Mouse (Mus musculus): ENCODE measurements around the gene 1700123K08Rik.
"Not testable (repeated sequence)": the region's sequence is repeated elsewhere in the genome, so short reads cannot be mapped to it uniquely, and the experiment has no call there.

1700123K08Rik gene

DNA sequence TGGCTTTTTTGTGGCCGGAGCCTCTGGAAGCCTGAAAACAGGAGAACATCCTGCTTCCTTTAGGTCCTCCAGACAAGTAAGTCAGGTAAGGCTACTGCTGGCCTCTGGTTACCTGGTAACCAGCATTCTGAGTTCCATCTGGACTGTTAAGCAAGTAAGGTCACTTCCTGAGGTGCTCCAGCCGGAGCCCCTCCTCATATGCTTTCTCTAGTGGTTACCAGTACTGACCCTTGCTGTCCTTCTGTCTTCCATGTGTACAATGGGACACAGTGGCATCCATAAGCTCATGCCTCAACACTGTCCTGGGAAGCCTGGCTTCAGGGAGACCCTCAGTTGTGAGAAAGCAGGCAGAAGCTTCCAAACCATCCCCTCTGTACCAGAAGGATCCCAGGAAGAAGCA, at the start of gene 1700123K08Rik:
Gene 1700123K08Rik, minus strand, starts transcription at position 101 of the 400 bp plus-strand sequence.
- not testable (repeated sequence) for DNase-seq (ENCODE audit: low spot score in 2 of 2)

DNA sequence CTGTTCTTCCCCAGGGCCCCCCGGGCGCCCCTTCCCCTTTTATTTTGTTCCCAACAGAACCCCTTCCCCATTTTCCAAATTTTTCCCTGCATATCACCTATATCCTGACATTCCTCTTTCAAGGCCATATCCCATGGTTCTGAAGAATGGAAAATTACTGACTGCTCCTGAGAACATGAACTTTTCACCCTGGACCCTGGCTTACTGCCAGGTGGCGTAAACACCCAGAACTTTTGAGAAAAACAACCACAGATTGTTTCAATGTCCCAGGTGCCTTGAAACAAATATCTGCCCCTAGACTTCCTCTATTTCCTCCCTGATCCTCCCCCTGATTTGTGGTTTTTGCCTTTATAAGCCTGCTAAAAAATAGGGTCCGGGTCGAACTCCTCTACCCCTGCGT, 22.9 kb upstream of the 1700123K08Rik start:
- no peak for DNase-seq (ENCODE audit: low spot score in 2 of 2)

GRCm38 (mm10) chr5:138571623-138572022, 7.1 kb upstream of the 1700123K08Rik start:
- DNase-seq (ENCODE audit: low spot score in 2 of 2), result no peak

DNA sequence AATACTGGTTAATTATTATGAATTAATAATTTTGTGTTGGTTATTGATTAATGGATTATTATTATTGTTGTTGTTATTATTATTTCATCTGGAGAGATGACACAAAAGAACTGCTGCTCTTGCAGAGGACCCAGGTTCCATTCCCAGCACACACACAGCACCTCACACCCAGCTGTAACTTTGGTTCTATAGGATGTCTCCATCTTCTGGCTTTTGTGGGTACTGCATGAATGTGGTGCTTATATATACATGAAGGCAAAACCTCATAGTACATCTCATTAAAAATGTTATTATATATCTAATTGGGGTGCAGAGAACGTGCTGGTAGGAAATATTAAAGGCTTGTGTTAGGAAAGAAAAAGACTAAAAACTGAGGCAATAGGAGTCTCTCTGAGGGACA, 11.8 kb downstream of the 1700123K08Rik start:
- no peak for DNase-seq (ENCODE audit: low spot score in 2 of 2)

- no peak for DNase-seq (ENCODE audit: low spot score in 2 of 2)
Measured at GRCm38 (mm10) chr5:138532491-138532890, 32.0 kb downstream of the 1700123K08Rik start.
